Comparison of ENCODE assay signal across 20 mouse cellular contexts in genomic region chr13:113433456-113433855, GRCm38 (mm10).
A peak's percentile ranks its signal among the peaks of the same experiment; 100 is the strongest.
DNase-seq lines count a peak whose midpoint lies in the region; ATAC-seq and TF ChIP-seq lines count a peak whose summit lies in the region.
"Had no signal": no experiment of that assay in that cellular context is flagged by ENCODE, and none has a peak within 500 bp of the region (broad histone marks: within the 10 kb centered on the region; RNA-seq: fewer than 3 reads in every experiment).

No protein-coding gene starts in this region.

- TF ChIP-seq POLR2A in bone marrow macrophage, adult 2 months (IDR thresholded peaks at IDR 0.05; ENCODE audit: borderline replicate concordance, low read depth, low read length) = no peak

- no peaks in the 10 kb centered on the region for H3K36me3 ChIP-seq in heart, postnatal 0 days (replicated peaks; ENCODE audit: control insufficient read depth, insufficient read depth, low read length)
- no peaks in the 10 kb centered on the region for H3K36me3 ChIP-seq in lung, postnatal 0 days (ENCODE audit: insufficient read depth, low read length)
- H3K36me3 ChIP-seq: embryonic facial prominence, embryonic 13.5 days; heart, embryonic 10.5 days; neural tube, embryonic 13.5 days had no signal

- no peak overlapping the region for H3K4me3 ChIP-seq in heart, postnatal 0 days (ENCODE audit: low read depth, low read length)
- H3K4me3 ChIP-seq in lung, postnatal 0 days (ENCODE audit: low read depth, low read length) = no peak overlapping the region
- H3K4me3 ChIP-seq in bone marrow macrophage, adult 2 months (ENCODE audit: insufficient read depth, low read length) = no peak overlapping the region
- H3K4me3 ChIP-seq: embryonic facial prominence, embryonic 13.5 days; heart, embryonic 10.5 days; neural tube, embryonic 13.5 days had no signal

- H3K4me2 ChIP-seq in heart, postnatal 0 days (ENCODE audit: low read depth, low read length) = no peak overlapping the region
- H3K4me2 ChIP-seq in lung, postnatal 0 days (replicated peaks; ENCODE audit: low read depth, low read length) = no peak overlapping the region
- H3K4me2 ChIP-seq: embryonic facial prominence, embryonic 13.5 days; neural tube, embryonic 13.5 days had no signal

- TF ChIP-seq CTCF in heart, postnatal 0 days (IDR thresholded peaks at IDR 0.05; ENCODE audit: low read depth) = no peak
- no peak for TF ChIP-seq CTCF in lung, postnatal 0 days (IDR thresholded peaks at IDR 0.05)
- TF ChIP-seq CTCF in bone marrow macrophage, adult 2 months (IDR thresholded peaks at IDR 0.05; ENCODE audit: low read depth, low read length) = no peak

- TF ChIP-seq EP300 in heart, postnatal 0 days (IDR thresholded peaks at IDR 0.05; ENCODE audit: low read depth) = no peak
- TF ChIP-seq EP300 in lung, postnatal 0 days (IDR thresholded peaks at IDR 0.05) = no peak

- no peak overlapping the region for H3K9ac ChIP-seq in heart, postnatal 0 days (replicated peaks; ENCODE audit: low read depth, low read length)
- no peak overlapping the region for H3K9ac ChIP-seq in lung, postnatal 0 days (replicated peaks; ENCODE audit: low read depth)
- H3K9ac ChIP-seq: embryonic facial prominence, embryonic 13.5 days; forebrain, postnatal 0 days; neural tube, embryonic 13.5 days had no signal

- H3K4me1 ChIP-seq in heart, postnatal 0 days (ENCODE audit: control insufficient read depth, insufficient read depth) = peaks cover 3% of the 10 kb centered on the region; the same call in 1 of the 2 replicates
- H3K4me1 ChIP-seq in lung, postnatal 0 days (ENCODE audit: insufficient read depth, low read depth, low read length) = no peaks in the 10 kb centered on the region
- H3K4me1 ChIP-seq in bone marrow macrophage, adult 2 months (ENCODE audit: control insufficient read depth, insufficient read depth, low read length) = peaks cover 33% of the 10 kb centered on the region
- H3K4me1 ChIP-seq: embryonic facial prominence, embryonic 13.5 days; neural tube, embryonic 13.5 days had no signal

- DNase-seq in heart, postnatal 0 days (ENCODE audit: low spot score) = no peak
- no peak for DNase-seq in heart, adult 8-10 months (ENCODE audit: low spot score)
- DNase-seq in lung, postnatal 0 days (ENCODE audit: low spot score) = peak; percentile 50
- DNase-seq in lung, postnatal 10 days = no peak
- no peak for DNase-seq in right cerebral cortex, postnatal 25 days
- DNase-seq in urinary bladder, adult 2 months (ENCODE audit: low spot score) = no peak
- DNase-seq: adrenal gland, postnatal 10 days; B cell, adult 2 months; cerebellum, adult 8-10 months; forebrain, postnatal 0 days; heart, postnatal 36 days; kidney, adult 8-10 months; kidney, postnatal 25 days; thymus, postnatal 4 days had no signal

- H3K9me3 ChIP-seq in heart, postnatal 0 days (replicated peaks; ENCODE audit: control insufficient read depth, low read length) = 0 out of 2 replicates have a peak, but pooled peaks cover 4% of the 10 kb centered on the region
- H3K9me3 ChIP-seq in lung, postnatal 0 days (ENCODE audit: low read length) = no peaks in the 10 kb centered on the region
- H3K9me3 ChIP-seq: embryonic facial prominence, embryonic 13.5 days had no signal

- H3K27ac ChIP-seq in heart, postnatal 0 days (ENCODE audit: low read depth) = peak overlapping the region; percentile 11; the same call in 1 of the 2 replicates
- no peak overlapping the region for H3K27ac ChIP-seq in lung, postnatal 0 days (ENCODE audit: low read length)
- peak overlapping the region; percentile 11 for H3K27ac ChIP-seq in bone marrow macrophage, adult 2 months (ENCODE audit: insufficient read depth, low read depth, low read length)
- H3K27ac ChIP-seq: embryonic facial prominence, embryonic 13.5 days; heart, embryonic 10.5 days; hindbrain, postnatal 0 days; neural tube, embryonic 13.5 days had no signal

- 60% methylated on average over 5 of the region's 5 CpGs for WGBS in heart, postnatal 0 days
- WGBS in lung, postnatal 0 days = 63% methylated on average over 5 of the region's 5 CpGs

- no peaks in the 10 kb centered on the region for H3K27me3 ChIP-seq in heart, postnatal 0 days (ENCODE audit: control insufficient read depth, insufficient read depth, low read length)
- no peaks in the 10 kb centered on the region for H3K27me3 ChIP-seq in lung, postnatal 0 days (replicated peaks; ENCODE audit: insufficient read depth, low read length)
- H3K27me3 ChIP-seq: embryonic facial prominence, embryonic 13.5 days; neural tube, embryonic 13.5 days had no signal

- ATAC-seq in heart, postnatal 0 days (ENCODE audit: insufficient read depth, low read depth) = no peak
- ATAC-seq in lung, postnatal 0 days = peak; percentile 37; the same call in 1 of the 2 replicates
- ATAC-seq in megakaryocyte, adult 5-6 weeks (ENCODE audit: poor library complexity, severe bottlenecking) = peak; percentile 57
- ATAC-seq: forebrain, postnatal 0 days; hindbrain, postnatal 0 days had no signal
